Mouse (Mus musculus) T-helper 1 cell (primary cell): ENCODE data around the gene Pgls.

Experiments used
- in situ Hi-C: fragments of 300-600 bp; cut with MboI, MseI; formaldehyde crosslinking; loops from one replicate; pipeline ENCODE4 v1.15.1; 2025; ENCODE audit warnings: high pct_unique_total_duplicates

Gene Pgls

GRCm38 (mm10) chr8:71637149-71638095 is 45.4 kb downstream of the Pgls start:
- in situ Hi-C loops: no loop called here

DNA sequence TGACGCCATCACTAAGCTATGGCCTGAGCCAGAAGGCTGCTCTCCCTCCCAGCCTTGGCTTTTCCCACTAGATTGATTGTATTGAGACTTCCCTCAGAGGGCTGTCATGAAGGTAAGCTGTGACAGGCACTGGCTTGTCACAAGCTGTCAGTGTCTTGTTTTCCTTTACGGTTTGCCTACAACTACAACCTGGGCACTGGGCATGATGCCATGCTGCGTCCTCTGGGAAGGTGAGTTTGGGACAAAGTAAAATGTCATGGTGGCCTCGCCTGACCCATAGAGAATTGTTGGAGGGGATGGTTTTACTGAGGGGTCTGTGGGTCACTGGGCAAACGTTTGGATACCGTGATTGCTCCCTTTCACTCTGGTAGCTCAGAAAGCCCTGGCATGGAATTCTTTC is 46.3 kb downstream of the Pgls start:
- in situ Hi-C loops: no loop called here

- in situ Hi-C loops: no loop called here
Observed at GRCm38 (mm10) chr8:71639318-71639717, 47.3 kb downstream of the Pgls start.

- in situ Hi-C loops: no loop called here
Observed at GRCm38 (mm10) chr8:71645510-71645909, 53.5 kb downstream of the Pgls start.
